Mouse (Mus musculus): ENCODE measurements around the gene Pcdh19. TPM values are rescaled to one million over a fixed set of nuclear protein-coding genes. Genes with fewer than 3 reads are reported as not detected.

Pcdh19 gene
- total RNA-seq, 2 experiments from 2014 or later, result 68.2 to 71.4 TPM

Other genes with a start within 250 kb of the Pcdh19 start
- gene Tnmd, start 162.0 kb upstream of the Pcdh19 start, total RNA-seq (2021), result not detected
- 10 to 100 TPM; 15.0 to 20.5 TPM for gene Tspan6, start 209.4 kb upstream of the Pcdh19 start, total RNA-seq (2021)
- 1 to 10 TPM in 1 of 2 experiments, under 1 TPM in 1; 0.61 to 1.3 TPM for gene Srpx2, start 219.4 kb upstream of the Pcdh19 start, total RNA-seq (2021)